Mouse (Mus musculus): ENCODE data around the gene Ndufa4l2.

Gene Ndufa4l2

DNA sequence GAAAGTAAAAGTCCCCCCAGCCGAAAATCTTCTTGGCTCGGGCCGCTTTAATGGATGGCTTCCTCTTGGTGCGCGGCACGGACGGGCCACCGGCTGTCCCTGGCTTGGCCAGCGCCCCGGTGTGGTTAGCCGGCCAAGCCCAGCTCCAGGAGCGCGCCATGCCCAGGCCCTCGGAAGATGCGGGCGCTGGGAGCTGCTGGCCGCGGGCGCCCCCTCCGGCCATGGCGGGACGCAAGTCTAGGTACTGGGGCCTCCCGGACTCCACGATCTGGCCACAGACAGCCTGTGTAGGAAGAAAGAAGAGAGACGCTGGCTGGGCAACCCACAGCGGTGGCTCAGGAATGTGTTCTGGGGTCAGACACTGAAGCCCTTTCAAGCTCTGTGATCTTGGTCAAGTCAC lies 11.9 kb downstream of the Ndufa4l2 start:
- DNase-seq = no peak

DNA sequence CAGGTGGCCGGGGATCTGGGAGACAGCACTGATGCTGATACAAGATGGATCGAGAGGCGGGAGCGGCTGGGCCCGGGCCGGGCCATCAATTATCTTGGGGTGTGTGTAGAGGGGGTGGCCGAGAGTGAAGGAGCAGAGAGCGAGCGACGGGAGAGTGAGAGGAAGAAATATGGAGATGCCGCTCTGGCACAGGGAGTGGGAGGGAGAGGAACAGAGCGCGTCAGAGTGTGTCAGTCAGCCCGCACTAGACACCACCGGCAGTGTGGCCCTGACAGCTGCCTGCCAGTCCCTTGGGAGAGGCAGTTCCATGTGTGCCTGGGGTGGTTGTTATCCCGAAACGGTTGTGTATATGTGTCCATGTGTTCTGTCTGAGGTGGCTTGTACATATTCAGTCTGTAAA lies 12.7 kb downstream of the Ndufa4l2 start:
- no peak for DNase-seq

DNA sequence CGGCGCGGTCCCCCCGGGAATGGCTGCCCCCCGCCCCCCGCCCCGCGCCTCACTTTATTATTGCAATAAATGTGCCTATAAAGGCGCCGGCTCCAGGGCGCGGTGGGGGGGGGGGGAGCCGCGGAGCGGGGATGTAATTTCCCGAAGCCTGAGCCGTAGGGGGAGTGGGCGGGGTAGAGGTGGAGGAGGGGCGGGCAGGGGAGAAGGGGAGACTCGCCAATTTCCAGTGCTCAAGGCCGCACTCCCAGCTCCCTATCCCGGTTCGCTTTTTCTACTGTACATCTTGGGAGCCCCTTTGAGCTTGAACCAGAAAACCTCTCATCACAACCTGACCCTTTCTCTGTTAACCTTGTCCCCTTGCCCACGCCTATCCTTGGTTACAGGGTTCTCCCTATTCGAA lies 16.2 kb downstream of the Ndufa4l2 start:
- no peak for DNase-seq

DNA sequence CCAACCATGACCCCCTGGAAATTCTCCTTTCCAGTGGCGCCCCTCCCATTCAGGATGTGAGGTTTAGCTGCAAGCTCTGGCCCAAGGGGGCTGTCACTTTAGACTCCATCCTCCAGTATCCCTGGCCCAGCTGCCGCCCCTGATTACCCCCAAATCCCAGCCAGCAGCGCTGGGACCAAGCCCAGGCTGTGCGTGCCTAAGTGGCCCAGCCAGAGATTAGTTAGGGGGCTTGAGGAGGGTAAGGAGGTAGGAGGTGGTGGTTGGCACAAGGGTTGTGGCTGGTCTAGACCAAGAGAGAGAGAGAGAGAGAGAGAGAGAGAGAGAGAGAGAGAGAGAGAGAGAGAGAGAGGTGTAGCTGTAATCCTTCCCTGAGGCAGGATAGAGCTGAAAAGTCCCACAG lies 16.8 kb downstream of the Ndufa4l2 start:
- DNase-seq = no peak

DNA sequence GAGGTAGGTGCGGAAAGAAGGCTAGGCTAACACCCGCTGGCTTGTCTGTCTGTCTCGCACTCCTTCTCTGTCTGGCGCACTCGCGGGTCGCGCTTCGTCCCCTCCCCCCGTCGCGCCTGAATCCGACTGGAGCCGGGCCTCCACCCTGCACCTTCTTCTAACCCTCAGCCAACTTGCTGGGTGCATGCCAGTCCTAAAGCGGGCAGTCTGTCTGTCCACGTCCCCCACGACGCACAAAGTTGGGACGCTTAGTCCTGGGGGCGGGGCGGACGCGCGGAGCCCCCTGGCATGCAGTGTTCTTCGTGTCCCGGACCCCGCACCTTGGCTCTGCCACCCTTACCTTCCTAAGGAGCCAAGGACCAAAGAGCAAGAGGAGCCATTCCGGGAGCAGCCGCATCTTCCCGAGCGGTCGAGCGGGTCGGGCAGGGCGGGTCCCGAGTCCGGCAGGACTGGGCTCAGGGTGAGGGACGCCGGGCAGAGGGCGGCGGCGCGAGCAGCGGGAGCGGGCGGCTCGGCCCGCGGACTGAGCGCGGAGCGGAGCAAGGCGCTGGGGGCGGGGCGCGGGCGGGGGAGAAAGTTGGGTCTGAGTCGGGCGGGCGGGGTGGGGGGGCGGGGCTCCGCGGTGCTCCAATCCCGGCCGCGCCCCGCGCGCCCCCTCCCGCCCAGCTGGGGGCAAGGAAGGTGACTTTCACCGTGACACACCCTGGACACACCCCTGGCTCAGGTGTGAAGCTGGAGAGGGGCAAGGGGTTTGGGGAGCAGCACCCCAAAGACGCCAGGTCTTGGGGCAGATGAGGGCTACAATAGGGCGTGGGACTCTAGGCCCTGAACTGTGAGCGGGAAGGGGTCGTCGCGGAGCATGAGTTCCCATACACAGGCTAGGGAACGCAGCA lies 19.5 kb downstream of the Ndufa4l2 start, which contains the start of gene Nxph4:
Nxph4 (minus strand) TSS at position 524 of the 893 bp plus-strand sequence.
- no peak for DNase-seq

DNA sequence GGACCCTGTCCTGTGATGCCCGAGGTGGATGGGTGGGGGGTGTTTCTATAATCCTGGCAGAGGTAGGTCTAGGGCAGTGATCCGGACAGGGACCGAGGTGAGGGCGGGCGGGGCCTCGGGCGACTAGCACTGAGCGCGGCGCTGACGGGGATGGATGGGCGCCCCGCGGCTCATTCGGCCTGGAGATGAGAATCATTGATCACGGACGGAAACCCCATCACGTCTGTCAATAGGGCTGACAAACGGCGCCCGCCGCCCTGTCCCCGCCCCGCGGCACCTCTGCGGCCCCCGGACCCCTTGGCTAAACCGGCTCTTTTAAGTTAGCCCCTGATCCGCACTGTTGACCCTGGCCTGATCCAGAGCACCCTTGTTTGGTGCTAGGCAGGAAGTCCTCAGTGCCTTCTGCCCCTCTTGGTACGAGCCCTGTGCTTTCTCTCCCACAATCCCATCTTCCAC lies 20.2 kb downstream of the Ndufa4l2 start:
- no peak for DNase-seq

DNA sequence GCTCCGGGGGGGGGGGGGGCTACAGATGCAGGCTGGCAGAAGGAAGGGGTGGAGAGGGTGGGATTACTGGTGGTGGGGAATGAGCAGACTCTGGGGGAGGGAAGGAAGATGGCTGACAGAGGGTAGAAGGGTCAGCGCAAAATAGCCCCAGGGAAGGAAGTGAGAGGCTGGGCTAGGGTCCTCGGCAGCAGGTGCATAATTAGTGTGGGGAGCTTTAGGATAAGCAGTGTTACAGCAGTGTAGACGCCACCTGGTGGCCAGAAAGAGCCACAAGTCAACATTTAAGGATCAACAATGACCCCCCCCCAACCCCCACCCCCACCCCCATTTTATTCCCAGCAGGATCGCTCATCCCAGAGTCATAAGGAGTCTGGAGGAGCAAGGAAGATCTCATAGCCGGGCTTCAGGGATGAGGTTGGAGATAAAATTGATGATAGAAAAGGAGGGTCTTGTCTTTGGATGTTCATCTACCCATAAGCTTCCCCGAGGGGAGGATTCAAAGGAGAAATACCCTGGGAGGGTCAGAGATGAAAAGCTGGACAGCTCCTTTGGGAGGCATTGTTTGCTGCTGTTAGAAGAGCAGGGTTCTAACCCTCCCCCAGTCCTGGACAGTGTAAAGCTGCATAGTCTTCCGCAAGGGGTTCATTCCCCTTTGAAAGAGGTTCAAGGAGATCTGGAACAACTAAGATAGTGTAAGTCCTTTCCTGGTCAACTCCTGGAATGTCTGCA lies 22.0 kb downstream of the Ndufa4l2 start:
- DNase-seq = no peak

DNA sequence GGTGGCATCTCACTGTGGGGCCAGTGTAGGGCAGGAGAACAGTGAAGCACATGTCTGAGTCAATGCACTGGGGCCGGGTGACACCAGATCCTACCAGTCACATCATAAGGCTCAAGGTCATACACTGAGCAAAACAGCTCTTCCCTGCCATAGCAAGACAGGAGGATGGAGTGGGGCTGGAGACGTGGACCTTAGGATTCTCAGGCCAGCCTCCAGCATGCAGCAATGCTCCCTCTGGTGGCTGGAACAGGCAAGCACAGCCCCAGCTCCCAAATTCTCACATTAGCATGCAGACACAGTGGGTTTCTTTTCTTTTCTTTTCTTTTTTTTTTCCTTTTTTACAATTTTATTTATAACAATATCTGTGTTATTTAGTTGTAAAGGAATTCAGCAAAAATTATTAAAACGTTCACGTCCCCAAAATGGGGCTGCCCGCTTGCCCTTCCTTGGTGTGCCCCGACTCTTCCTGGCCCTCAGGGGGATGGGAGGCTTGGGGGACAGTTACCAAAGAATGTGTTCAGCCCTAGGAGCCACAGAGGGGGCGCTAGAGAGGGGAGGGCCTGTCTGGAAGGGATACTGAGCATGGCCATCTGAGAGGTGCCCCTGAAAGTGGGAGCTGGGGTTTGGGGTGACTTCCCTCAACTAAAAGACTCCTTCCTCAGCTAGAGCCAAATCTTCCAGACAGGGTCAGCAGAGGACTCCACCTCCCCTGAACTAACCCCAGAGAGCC lies 23.3 kb downstream of the Ndufa4l2 start:
- no peak for DNase-seq

DNA sequence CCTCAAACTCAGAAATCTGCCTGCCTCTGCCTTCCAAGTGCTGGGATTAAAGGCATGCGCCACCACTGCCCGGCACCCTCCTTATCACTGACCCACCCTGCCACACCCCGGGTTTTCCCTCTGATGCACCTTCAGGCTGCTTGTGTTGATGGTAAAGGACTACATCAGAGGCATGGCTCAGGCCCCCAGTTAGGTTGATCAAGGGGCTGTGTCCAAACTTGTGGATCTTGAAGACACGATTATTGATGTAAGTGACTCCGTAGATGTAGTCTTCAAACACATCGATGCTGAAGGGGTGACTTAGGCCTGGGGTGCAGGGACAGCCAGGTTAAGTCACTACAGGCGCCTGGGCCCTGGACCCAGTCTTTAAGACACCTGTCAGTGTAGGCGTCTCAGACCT lies 26.7 kb downstream of the Ndufa4l2 start:
- no peak for DNase-seq

DNA sequence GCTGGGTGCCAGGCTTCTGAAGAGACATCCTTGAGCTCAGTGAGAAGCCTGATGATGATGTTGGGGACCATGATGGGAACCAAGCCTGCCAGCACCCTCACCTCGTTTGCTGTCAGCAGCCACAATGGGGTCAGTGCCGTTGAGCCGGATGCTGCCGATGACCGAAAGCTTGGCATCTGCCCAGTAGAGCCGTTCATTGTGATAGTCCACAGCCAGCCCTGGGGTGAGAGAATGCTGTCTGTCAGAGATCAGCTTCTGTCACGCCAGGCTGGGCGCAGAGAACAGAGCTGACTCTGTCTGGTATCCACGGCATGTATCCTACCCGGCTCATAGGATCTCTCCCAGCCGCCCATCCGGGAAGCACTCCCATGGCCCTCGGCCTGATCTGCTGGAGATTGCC lies 27.3 kb downstream of the Ndufa4l2 start:
- no peak for DNase-seq

DNA sequence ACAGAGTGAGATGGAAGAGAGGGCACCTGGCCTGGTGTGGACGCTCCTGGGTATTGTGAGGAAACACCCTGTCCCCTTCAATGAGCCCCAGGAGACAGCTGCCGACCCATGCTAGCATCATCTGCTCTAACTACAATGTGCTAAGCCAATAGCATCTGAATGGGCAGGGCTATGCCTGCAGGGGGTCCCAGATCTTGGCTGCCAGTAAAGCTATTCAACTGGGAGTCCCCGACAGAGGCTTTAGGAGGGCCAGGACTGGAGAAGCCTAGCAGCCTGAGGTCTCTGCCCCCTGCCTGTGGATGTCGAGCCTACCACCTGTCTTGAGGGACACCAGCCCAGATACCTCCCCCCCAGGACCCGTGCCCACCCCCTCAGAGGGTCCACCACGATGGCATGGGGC lies 28.0 kb downstream of the Ndufa4l2 start:
- DNase-seq = no peak

DNA sequence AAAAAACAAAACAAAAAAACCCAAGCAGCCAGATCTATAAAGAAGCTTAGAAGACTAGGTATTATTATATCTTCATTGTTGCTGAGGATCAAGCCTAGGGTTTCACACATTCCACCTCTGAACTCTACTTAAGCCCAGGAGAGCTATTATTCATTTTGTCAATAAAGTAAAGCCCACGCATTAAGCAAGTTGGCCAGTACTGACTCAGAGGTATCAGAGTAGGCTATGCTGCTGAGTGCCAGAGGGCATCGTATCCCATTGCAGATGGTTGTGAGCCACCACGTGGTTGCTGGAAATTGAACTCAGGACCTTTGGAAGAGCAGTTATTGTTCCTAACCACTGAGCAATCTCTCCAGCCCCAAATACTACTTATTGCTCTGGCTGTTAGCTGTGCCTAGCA lies 29.1 kb downstream of the Ndufa4l2 start:
- no peak for DNase-seq

DNA sequence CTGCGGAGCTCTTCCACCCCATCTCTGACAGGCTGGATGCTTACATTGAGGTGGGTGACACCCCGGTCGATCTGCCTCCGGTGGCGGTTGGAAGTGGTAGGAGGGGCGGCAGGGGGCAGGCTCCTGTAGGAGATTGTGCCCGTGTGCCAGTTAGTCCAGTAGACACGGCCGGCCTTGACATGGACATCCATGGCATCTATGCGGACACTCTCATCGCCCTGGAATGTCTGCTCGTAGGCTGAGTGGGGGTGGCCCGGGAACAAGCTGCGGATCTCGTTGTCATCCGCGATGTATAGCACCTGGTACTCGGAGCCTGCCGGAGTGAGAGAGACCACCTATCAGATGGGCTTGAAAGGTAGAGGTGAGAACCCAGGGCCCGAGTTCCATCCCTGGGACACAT lies 29.6 kb downstream of the Ndufa4l2 start:
- DNase-seq = no peak

DNA sequence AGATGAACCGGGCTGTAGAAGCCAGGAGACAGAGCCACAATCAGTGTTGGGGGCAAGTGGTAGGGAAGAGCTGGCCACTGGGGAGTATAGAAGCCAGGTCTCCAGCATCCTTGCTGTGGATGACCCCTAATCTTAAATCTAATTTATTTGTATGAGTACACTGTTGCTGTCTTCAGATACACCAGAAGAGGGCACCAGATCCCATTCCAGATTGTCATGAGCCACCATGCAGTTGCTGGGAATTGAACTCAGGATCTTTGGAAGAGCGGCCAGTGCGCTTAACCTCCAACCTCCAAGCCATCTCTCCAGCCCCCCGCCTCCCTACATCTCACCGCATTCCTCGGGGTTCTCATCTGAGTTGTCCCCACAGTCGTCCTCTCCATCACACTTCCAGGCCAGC lies 31.7 kb downstream of the Ndufa4l2 start:
- no peak for DNase-seq

DNA sequence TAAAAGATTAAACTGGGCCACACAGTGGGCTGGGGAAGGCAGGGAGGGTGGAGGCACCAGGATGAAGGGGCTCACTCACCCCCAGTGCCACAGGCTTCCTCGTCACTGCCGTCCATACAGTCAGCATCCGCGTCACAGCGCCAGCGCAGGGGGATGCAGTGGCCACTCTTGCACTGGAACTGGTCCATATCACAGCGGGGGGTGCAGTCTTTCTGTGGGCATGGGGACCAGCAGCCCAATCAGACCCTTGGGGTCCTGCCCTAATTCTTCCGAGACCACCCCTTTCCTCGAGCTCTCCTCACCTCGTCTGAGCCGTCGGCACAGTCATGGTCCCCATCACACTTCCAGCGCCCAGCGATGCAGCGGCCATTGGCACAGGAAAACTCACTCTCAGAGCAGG lies 33.5 kb downstream of the Ndufa4l2 start:
- no peak for DNase-seq

DNA sequence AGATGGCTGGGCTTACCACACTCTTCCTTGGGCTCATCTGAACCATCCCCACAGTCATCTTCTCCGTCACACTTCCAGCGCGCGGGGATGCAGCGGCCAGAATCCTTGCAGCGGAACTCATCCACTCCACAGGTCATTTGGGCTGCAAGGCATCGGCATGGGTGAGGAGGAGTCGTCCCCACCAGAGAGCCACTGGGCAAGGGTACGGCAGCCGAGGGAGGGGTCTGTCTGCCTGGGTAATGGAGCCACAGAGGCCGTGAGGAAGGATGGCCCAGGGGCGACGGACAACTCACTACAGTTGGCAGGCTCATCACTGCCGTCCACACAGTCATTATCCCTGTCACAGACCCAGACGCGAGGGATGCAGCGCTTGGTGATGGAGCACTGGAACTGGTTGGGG lies 35.1 kb downstream of the Ndufa4l2 start:
- no peak for DNase-seq

DNA sequence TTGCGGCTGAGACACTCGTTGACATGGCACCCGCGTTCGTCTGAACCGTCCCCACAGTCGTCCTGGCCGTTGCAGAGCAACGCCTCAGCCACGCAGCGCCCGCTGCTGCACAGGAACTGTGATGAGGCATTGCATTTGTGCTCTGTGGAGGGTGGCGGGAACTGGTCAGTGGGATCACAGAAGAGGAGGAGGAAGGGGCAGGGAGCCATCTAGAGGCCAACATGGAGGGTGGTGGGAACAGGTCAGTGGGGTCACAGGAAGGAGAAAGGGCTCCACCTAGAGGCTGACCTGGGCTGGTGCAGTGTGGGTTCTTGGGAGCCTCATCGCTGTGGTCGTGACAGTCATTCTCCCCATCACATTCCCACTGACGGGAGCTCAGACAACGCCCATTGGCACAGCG lies 40.9 kb downstream of the Ndufa4l2 start:
- DNase-seq = no peak

DNA sequence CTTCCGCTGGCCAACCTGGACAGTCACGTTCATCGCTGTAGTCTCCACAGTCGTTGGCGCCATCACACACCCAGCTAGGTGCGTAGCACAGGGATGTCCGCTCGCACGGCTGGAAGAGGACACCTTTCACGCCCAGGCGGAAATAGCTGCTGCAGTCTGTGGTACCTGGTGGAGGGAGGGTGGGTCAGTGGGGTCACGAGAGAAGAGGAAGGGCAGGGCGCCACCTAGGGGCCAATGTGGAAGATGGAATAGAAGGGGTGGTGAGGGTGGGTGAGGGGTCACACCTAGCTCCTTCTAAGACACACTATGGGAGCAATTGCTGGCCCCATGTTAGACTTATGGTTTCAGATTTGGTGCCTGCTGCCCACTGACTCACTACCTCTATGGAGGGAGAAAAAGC lies 42.6 kb downstream of the Ndufa4l2 start:
- DNase-seq = no peak

DNA sequence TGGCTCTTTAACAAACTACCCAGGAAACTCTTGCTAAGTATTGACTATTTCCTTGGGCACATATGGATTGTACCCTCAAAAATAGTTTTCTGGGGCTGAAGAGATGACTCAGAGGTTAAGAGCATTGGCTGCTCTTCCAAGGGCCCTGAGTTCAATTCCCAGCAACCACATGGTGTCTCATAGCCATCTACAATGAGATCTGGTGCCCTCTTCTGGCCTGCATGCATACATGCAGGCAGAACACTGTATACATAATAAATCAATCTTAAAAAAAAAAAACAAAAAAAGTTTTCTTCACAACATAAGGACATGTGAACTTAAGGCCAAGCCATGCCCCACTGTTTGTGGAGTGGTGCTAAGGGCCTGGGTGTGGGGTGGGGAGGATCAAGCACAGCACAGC lies 46.4 kb downstream of the Ndufa4l2 start:
- no peak for DNase-seq

DNA sequence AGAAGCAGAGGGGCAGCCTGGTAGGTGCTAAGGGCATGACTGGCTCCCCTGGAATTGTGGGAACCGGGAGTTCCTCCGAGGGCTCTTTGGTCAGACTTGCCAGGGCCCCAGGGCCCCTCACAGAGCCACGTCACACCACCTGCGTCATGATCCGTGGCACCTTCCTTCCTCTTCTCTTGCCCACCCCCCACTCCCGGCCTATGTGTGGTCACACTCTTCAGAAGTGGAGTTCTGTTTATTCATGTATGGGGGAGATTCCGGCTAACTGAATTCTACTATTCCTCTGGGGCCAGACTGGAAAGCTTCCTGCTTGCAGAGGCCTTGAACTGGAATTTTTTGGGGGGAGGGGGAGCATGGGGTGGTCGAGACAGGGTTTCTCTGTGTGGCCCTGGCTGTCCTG lies 49.1 kb downstream of the Ndufa4l2 start:
- no peak for DNase-seq

DNA sequence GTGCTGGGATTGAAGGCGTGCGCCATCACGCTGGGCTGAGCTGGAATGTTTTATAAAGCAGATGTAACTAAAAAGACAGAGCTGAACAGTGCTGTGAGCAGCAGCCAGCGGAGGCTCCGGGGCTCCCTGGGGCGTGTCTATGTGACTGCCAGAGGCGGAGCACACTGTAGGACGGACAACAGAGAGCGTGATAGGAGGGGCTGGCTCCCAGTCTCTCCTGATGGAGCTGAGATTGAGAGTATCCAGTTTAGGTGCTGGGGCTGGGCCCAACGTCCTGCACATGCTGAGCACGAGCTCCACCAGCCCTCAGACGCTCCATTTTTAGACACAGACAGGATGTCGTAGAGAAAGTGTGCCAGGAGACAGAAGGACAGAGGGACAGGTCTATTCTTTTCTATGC lies 49.5 kb downstream of the Ndufa4l2 start:
- DNase-seq = no peak
